Mouse (Mus musculus) MEL (cell line): ENCODE data around the gene Tspan9. TPM values are rescaled to one million over a fixed set of nuclear protein-coding genes. Genes with fewer than 3 reads are reported as not detected.

Experiments used
- DNase-seq: peaks from one replicate; pipeline ENCODE4 v3.0.0; 2011; ENCODE audit warnings: low read depth, low spot score
- H3K27ac ChIP-seq: 2 replicates; pipeline ENCODE4 v1.5.1; 2012; ENCODE audit warnings: low read depth, mild to moderate bottlenecking, control low read depth, low read length, moderate library complexity; ENCODE audit not compliant: control insufficient read depth
- H3K27me3 ChIP-seq, 2 experiments: fragments of 150-350 bp in 1 of 2; sonication (generic) in 1 of 2; 2 replicates each; pipeline ENCODE4 v1.6.1; 2012; ENCODE audit warnings: low read length in 2 of 2, mild to moderate bottlenecking in 2 of 2, improper control_type of control experiment in 1 of 2, moderate library complexity in 1 of 2; ENCODE audit not compliant: insufficient read depth in 2 of 2, control insufficient read depth in 1 of 2
- H3K36me3 ChIP-seq, 2 experiments: 2 replicates each; pipeline ENCODE4 v1.6.1; 2012 to 2014; ENCODE audit warnings: low read length in 2 of 2, improper control_type of control experiment in 1 of 2, inconsistent platforms in 1 of 2, mild to moderate bottlenecking in 1 of 2; ENCODE audit not compliant: insufficient read depth in 2 of 2, control insufficient read depth in 1 of 2
- H3K4me1 ChIP-seq, 2 experiments: fragments of 150-350 bp in 1 of 2; sonication (generic) in 1 of 2; 2 replicates each; pipeline ENCODE4 v1.6.1; 2012; ENCODE audit warnings: low read length in 2 of 2, improper control_type of control experiment in 1 of 2, mild to moderate bottlenecking in 1 of 2; ENCODE audit not compliant: insufficient read depth in 2 of 2, control insufficient read depth in 1 of 2
- H3K4me3 ChIP-seq, 2 experiments: fragments of 150-350 bp in 1 of 2; sonication (generic) in 1 of 2; 2 replicates each; pipeline ENCODE4 v1.5.1; 2012; ENCODE audit warnings: low read depth in 2 of 2, low read length in 2 of 2, mild to moderate bottlenecking in 2 of 2, moderate library complexity in 2 of 2, control low read depth in 1 of 2, improper control_type of control experiment in 1 of 2; ENCODE audit not compliant: control insufficient read depth in 1 of 2, insufficient read depth in 1 of 2
- H3K79me2 ChIP-seq: 2 replicates; pipeline ENCODE4 v1.6.1; 2012; ENCODE audit warnings: mild to moderate bottlenecking, low read length, moderate library complexity; ENCODE audit not compliant: control insufficient read depth, poor library complexity, insufficient read depth
- H3K9ac ChIP-seq: 2 replicates; pipeline ENCODE4 v1.6.1; 2012; ENCODE audit warnings: low read depth, mild to moderate bottlenecking, control low read depth, low read length, moderate library complexity; ENCODE audit not compliant: control insufficient read depth, poor library complexity, severe bottlenecking
- H3K9me3 ChIP-seq: fragments of 150-350 bp; sonication (generic); replicated peaks from 2 replicates; pipeline ENCODE4 v1.6.1; 2012; ENCODE audit warnings: mild to moderate bottlenecking, low read length, improper control_type of control experiment, moderate library complexity; ENCODE audit not compliant: insufficient read depth
- CTCF ChIP-seq, 3 experiments: IDR thresholded peaks in 2 of 3; conservative IDR thresholded peaks in 1 of 3; 2 replicates each; pipeline ENCODE4 v1.5.1; 2011 to 2012; ENCODE audit warnings: low read length in 3 of 3, low read depth in 2 of 3, mild to moderate bottlenecking in 2 of 3, improper control_type of control experiment in 1 of 3, inconsistent platforms in 1 of 3, mixed read lengths in 1 of 3, moderate library complexity in 1 of 3; ENCODE audit not compliant: control insufficient read depth in 1 of 3, insufficient read depth in 1 of 3, poor library complexity in 1 of 3, severe bottlenecking in 1 of 3
- E2F4 ChIP-seq: IDR thresholded peaks from 2 replicates; pipeline ENCODE4 v1.6.1; 2011; ENCODE audit warnings: low read depth, low read length, improper control_type of control experiment, borderline replicate concordance
- EP300 ChIP-seq, 2 experiments: IDR thresholded peaks; 2 replicates each; pipeline ENCODE4 v1.6.1; 2011; ENCODE audit warnings: improper control_type of control experiment in 2 of 2, low read length in 2 of 2, low read depth in 1 of 2, mild to moderate bottlenecking in 1 of 2
- KAT2A ChIP-seq: conservative IDR thresholded peaks from 2 replicates; pipeline ENCODE4 v1.6.1; 2012; ENCODE audit warnings: low read depth, low read length, improper control_type of control experiment, inconsistent platforms
- MAFK ChIP-seq: IDR thresholded peaks from 2 replicates; pipeline ENCODE4 v1.6.1; 2011; ENCODE audit warnings: low read depth, mild to moderate bottlenecking, low read length, improper control_type of control experiment, borderline replicate concordance
- MAZ ChIP-seq: IDR thresholded peaks from 2 replicates; pipeline ENCODE4 v1.6.1; 2012; ENCODE audit warnings: low read depth, mild to moderate bottlenecking, inconsistent platforms, low read length, improper control_type of control experiment
- MXI1 ChIP-seq: IDR thresholded peaks from 2 replicates; pipeline ENCODE4 v1.6.1; 2011; ENCODE audit warnings: mild to moderate bottlenecking, low read depth, low read length, improper control_type of control experiment
- MYB ChIP-seq: IDR thresholded peaks from 2 replicates; pipeline ENCODE4 v1.6.1; 2011; ENCODE audit warnings: mild to moderate bottlenecking, low read depth, low read length, improper control_type of control experiment
- NRF1 ChIP-seq: IDR thresholded peaks from 2 replicates; pipeline ENCODE4 v1.6.1; 2014; ENCODE audit warnings: low read depth, mild to moderate bottlenecking, inconsistent platforms, low read length, improper control_type of control experiment, moderate library complexity; ENCODE audit not compliant: poor library complexity, insufficient read depth, severe bottlenecking
- POLR2A ChIP-seq, 2 experiments: IDR thresholded peaks; 2 replicates each; pipeline ENCODE4 v1.6.1; 2011 to 2012; ENCODE audit warnings: low read length in 2 of 2, mild to moderate bottlenecking in 2 of 2, control low read depth in 1 of 2, improper control_type of control experiment in 1 of 2, low read depth in 1 of 2, moderate library complexity in 1 of 2; ENCODE audit not compliant: control insufficient read depth in 1 of 2, insufficient read depth in 1 of 2, poor library complexity in 1 of 2
- POLR2AphosphoS5 ChIP-seq: IDR thresholded peaks from 2 replicates; pipeline ENCODE4 v1.6.1; 2012; ENCODE audit warnings: low read depth, borderline replicate concordance, mild to moderate bottlenecking, inconsistent platforms, low read length, moderate library complexity, mixed read lengths
- RAD21 ChIP-seq: IDR thresholded peaks from 2 replicates; pipeline ENCODE4 v1.6.1; 2011; ENCODE audit warnings: mild to moderate bottlenecking, low read depth, low read length, improper control_type of control experiment
- SIN3A ChIP-seq: IDR thresholded peaks from 2 replicates; pipeline ENCODE4 v1.6.1; 2012; ENCODE audit warnings: low read length, improper control_type of control experiment, inconsistent platforms
- SMC3 ChIP-seq: IDR thresholded peaks from 2 replicates; pipeline ENCODE4 v1.6.1; 2011; ENCODE audit warnings: low read depth, low read length, improper control_type of control experiment
- TAL1 ChIP-seq: IDR thresholded peaks from 2 replicates; pipeline ENCODE4 v1.6.1; 2012; ENCODE audit warnings: mild to moderate bottlenecking, inconsistent platforms, low read length, moderate library complexity, mixed read lengths
- TBP ChIP-seq: IDR thresholded peaks from 2 replicates; pipeline ENCODE4 v1.8.0; 2011; ENCODE audit warnings: low read depth, low read length, improper control_type of control experiment
- TCF12 ChIP-seq: IDR thresholded peaks from 2 replicates; pipeline ENCODE4 v1.6.1; 2014; ENCODE audit warnings: low read depth, mild to moderate bottlenecking, inconsistent platforms, low read length, improper control_type of control experiment, moderate library complexity
- UBTF ChIP-seq: IDR thresholded peaks from 2 replicates; pipeline ENCODE4 v1.6.1; 2012; ENCODE audit warnings: low read depth, mild to moderate bottlenecking, inconsistent platforms, low read length, improper control_type of control experiment, moderate library complexity, borderline replicate concordance; ENCODE audit not compliant: insufficient read depth
- USF2 ChIP-seq, 2 experiments: IDR thresholded peaks; 2 replicates each; pipeline ENCODE4 v1.6.1; 2011 to 2012; ENCODE audit warnings: improper control_type of control experiment in 2 of 2, low read length in 2 of 2, borderline replicate concordance in 1 of 2, inconsistent platforms in 1 of 2, low read depth in 1 of 2, mild to moderate bottlenecking in 1 of 2; ENCODE audit not compliant: insufficient read depth in 1 of 2
- ZMIZ1 ChIP-seq: IDR thresholded peaks from 2 replicates; pipeline ENCODE4 v1.6.1; 2012; ENCODE audit warnings: low read depth, mild to moderate bottlenecking, inconsistent platforms, low read length, improper control_type of control experiment, moderate library complexity
- polyA plus RNA-seq, 2 experiments: library from polyadenylated mRNA; stranded (reverse) in 1 of 2; unstranded in 1 of 2; fragments of >175 nt in 1 of 2; fragments of >200 nt in 1 of 2; gene quantifications; 2 replicates each; pipeline versions ENCODE4 v1.2.1 to v1.2.4; 2012; ENCODE audit warnings: low replicate concordance in 2 of 2, low read depth in 1 of 2; ENCODE audit not compliant: insufficient read length in 2 of 2, insufficient read depth in 1 of 2, missing spikeins in 1 of 2
- total RNA-seq: library from RNA; depleted of rRNA; stranded (reverse); fragments of 300-350 nt; gene quantifications from 2 replicates; pipeline ENCODE4 v1.2.3, GENCODE M21; 2012

Gene Tspan9
- total and polyA plus RNA-seq, 3 experiments: 0.08 to 3.4 TPM; not detected in 1

DNA sequence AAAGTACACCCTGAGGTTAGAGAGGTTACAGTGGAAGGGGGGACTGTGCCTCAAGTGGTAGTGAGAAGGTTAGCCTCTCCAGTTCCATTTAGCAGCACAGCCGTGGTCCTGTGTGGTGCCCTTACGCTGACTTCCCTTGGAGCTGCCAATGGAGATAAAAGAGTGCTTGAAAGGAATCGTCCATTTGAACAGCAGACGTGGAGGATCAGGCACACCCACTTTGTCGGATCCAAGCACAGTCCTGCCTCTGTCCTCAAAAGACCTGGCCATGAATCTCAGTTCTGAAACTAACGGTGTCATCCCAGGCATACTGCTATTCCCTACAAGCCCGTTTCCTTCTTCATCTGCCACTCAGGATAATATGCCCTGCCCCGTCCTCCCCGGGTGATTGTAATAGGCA lies 221.4 kb downstream of the Tspan9 start:
- TF ChIP-seq KAT2A (no peak), EP300 (IDR thresholded peaks at IDR 0.05; ENCODE audit: low read depth in 1 of 2, low read length in 2 of 2) (no peak), TCF12 (no peak), TBP (no peak), E2F4 (no peak), MXI1 (no peak), POLR2AphosphoS5 (no peak), TAL1 (no peak), MYB (no peak), UBTF (no peak), NRF1 (no peak), SIN3A (no peak), SMC3 (no peak), USF2 (IDR thresholded peaks at IDR 0.05; ENCODE audit: borderline replicate concordance in 1 of 2, insufficient read depth in 1 of 2, low read depth in 1 of 2, low read length in 2 of 2) (no peak), RAD21 (no peak), MAZ (no peak), POLR2A (IDR thresholded peaks at IDR 0.05; ENCODE audit: control insufficient read depth in 1 of 2, insufficient read depth in 1 of 2, low read depth in 1 of 2, low read length in 2 of 2, poor library complexity in 1 of 2) (no peak), ZMIZ1 (no peak), MAFK (no peak)
- no peak overlapping the region for H3K27ac ChIP-seq
- H3K79me2 ChIP-seq: no peaks in the 10 kb centered on the region
- no peaks in the 10 kb centered on the region for H3K27me3 ChIP-seq
- no peaks in the 10 kb centered on the region for H3K4me1 ChIP-seq
- no peak overlapping the region for H3K4me3 ChIP-seq
- no peaks in the 10 kb centered on the region for H3K9me3 ChIP-seq
- no peak for DNase-seq
- no peak overlapping the region for H3K9ac ChIP-seq
- H3K36me3 ChIP-seq: no peaks in the 10 kb centered on the region

DNA sequence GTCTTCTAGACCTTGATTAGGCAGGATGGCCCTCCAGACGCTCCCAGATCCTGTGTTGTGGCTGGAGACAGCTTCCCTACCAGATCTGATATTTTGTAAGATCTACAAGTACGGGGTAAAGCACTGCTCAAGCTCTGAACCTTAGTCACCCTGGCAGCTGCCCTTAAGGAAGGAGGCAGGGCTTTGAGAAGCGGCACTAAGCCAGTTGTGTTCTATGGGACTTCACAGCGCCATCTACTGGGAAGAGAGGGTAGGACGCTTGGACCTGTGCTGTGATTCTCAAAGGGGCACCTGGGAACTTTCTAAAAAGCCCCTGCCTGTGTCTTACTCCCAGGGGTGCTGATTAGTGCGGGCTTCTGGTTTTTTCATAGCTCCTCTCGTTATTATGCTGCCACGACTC lies 222.7 kb downstream of the Tspan9 start:
- H3K27ac ChIP-seq: no peak overlapping the region
- H3K4me1 ChIP-seq: no peaks in the 10 kb centered on the region
- no peak overlapping the region for H3K4me3 ChIP-seq
- DNase-seq: no peak
- H3K36me3 ChIP-seq: no peaks in the 10 kb centered on the region
- H3K9me3 ChIP-seq: no peaks in the 10 kb centered on the region
- H3K79me2 ChIP-seq: no peaks in the 10 kb centered on the region
- no peaks in the 10 kb centered on the region for H3K27me3 ChIP-seq
- H3K9ac ChIP-seq: no peak overlapping the region
- TF ChIP-seq POLR2AphosphoS5 (no peak), CTCF (IDR thresholded peaks at IDR 0.05 in 2 of 3, conservative IDR thresholded peaks at IDR 0.05 in 1 of 3; ENCODE audit: control insufficient read depth in 1 of 3, insufficient read depth in 1 of 3, low read depth in 2 of 3, low read length in 3 of 3, poor library complexity in 1 of 3, severe bottlenecking in 1 of 3) (peak; percentile 11 to 35 (median 26); a peak in 4 of 6 replicates)
